ENCODE assay signal across 8 mouse cellular contexts in the genomic region with DNA sequence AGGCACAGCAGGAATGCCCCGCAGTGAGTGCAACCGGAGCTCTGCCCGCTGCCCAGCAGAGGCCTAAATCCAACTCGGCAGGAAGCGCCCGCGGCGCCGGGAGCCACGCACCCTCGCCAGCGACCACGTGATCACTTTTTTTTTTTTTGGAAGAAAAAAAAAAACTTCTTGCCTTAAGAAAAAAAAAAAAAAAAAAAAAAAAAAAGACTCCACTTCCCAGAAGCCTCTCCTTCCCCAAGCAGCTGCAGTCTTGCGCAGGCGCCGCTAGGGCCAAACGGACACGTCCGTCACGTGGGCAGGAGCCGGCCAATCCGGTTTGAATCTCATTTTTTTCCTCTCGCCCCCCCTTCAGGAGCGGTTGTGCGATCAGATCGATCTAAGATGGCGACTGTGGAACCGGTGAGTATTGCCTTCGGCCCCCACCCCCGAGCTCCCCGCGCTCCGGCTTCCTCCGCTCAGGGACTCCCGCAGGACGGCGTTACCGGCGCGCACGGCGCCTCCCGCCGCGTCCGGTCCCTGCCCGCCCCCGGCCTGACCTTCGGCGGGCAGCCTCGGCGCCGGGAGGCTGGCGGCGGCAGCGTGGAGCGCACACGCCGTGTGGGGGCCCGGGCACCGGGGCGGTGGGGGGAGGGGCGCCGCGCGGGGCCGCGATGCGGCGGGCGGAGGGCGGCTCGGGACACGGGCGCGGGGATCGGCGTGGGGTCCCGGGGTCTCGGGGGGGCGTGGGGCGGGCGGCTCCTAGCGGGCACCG. TPM values are rescaled to one million over a fixed set of nuclear protein-coding genes. Genes with fewer than 3 reads are reported as not detected.
DNase-seq lines count a peak whose midpoint lies in the region; ATAC-seq and TF ChIP-seq lines count a peak whose summit lies in the region.

No protein-coding gene starts in this region.

- TF ChIP-seq POLR2A in bone marrow, adult 2 months (IDR thresholded peaks at IDR 0.05; ENCODE audit: borderline replicate concordance, control insufficient read depth, low read depth, low read length) = peak; percentile 88
- peak; percentile 94; the same call in 1 of the 2 replicates for TF ChIP-seq POLR2A in limb, embryonic 14.5 days (IDR thresholded peaks at IDR 0.05; ENCODE audit: borderline replicate concordance, extremely low read depth, insufficient read depth, insufficient read length)

- no peaks in the 10 kb centered on the region for H3K27me3 ChIP-seq in embryonic facial prominence, embryonic 15.5 days
- no peaks in the 10 kb centered on the region for H3K27me3 ChIP-seq in limb, embryonic 14.5 days (ENCODE audit: control insufficient read depth, insufficient read depth, low read length)
- no peaks in the 10 kb centered on the region for H3K27me3 ChIP-seq in midbrain, postnatal 0 days (ENCODE audit: insufficient read depth, low read length)

- no peaks in the 10 kb centered on the region for H3K36me3 ChIP-seq in embryonic facial prominence, embryonic 15.5 days
- no peaks in the 10 kb centered on the region for H3K36me3 ChIP-seq in limb, embryonic 14.5 days (ENCODE audit: control insufficient read depth, insufficient read depth, low read length)
- no peaks in the 10 kb centered on the region for H3K36me3 ChIP-seq in midbrain, postnatal 0 days (ENCODE audit: insufficient read depth, low read length)

- TF ChIP-seq CTCF in bone marrow, adult 2 months (IDR thresholded peaks at IDR 0.05; ENCODE audit: control insufficient read depth, insufficient read depth, low read length) = no peak
- TF ChIP-seq CTCF in midbrain, postnatal 0 days (IDR thresholded peaks at IDR 0.05) = peak; percentile 55

- no peaks in the 10 kb centered on the region; the same call in 1 of the 2 replicates for H3K4me1 ChIP-seq in bone marrow, adult 2 months (ENCODE audit: control insufficient read depth, insufficient read depth, low read length)
- H3K4me1 ChIP-seq in embryonic facial prominence, embryonic 15.5 days = peaks cover 37% of the 10 kb centered on the region
- peaks cover 25% of the 10 kb centered on the region for H3K4me1 ChIP-seq in limb, embryonic 14.5 days (ENCODE audit: control insufficient read depth, insufficient read depth, low read length)
- H3K4me1 ChIP-seq in midbrain, postnatal 0 days (ENCODE audit: insufficient read depth, low read length) = no peaks in the 10 kb centered on the region

- peak overlapping the region; percentile 94 for H3K9ac ChIP-seq in embryonic facial prominence, embryonic 15.5 days
- H3K9ac ChIP-seq in limb, embryonic 14.5 days (ENCODE audit: low read depth, low read length, severe bottlenecking) = peak overlapping the region; percentile 96
- peak overlapping the region; percentile 97 for H3K9ac ChIP-seq in midbrain, postnatal 0 days (replicated peaks; ENCODE audit: low read length, poor library complexity, severe bottlenecking)

- under 1% methylated on average over 83 of the region's 85 CpGs for WGBS in bone marrow, adult 2 months
- under 1% methylated on average over 76 of the region's 85 CpGs for WGBS in embryonic facial prominence, embryonic 15.5 days
- 1% methylated on average over 50 of the region's 85 CpGs for WGBS in limb, embryonic 14.5 days
- WGBS in midbrain, postnatal 0 days = under 1% methylated on average over 63 of the region's 85 CpGs

- peak overlapping the region; percentile 95 for H3K27ac ChIP-seq in bone marrow, adult 2 months (ENCODE audit: control insufficient read depth, insufficient read depth, low read depth, low read length, poor library complexity)
- peak overlapping the region; percentile 96 for H3K27ac ChIP-seq in embryonic facial prominence, embryonic 15.5 days (replicated peaks)
- H3K27ac ChIP-seq in limb, embryonic 14.5 days (replicated peaks; ENCODE audit: low read depth, low read length) = peak overlapping the region; percentile 93
- H3K27ac ChIP-seq in midbrain, postnatal 0 days (ENCODE audit: low read depth, low read length) = peak overlapping the region; percentile 96

- H3K4me2 ChIP-seq in embryonic facial prominence, embryonic 15.5 days (replicated peaks) = peak overlapping the region; percentile 80
- H3K4me2 ChIP-seq in limb, embryonic 14.5 days (replicated peaks; ENCODE audit: low read depth, low read length, severe bottlenecking) = peak overlapping the region; percentile 92
- H3K4me2 ChIP-seq in midbrain, postnatal 0 days (ENCODE audit: low read depth, low read length, poor library complexity, severe bottlenecking) = peak overlapping the region; percentile 95

- peak; percentile 99 for DNase-seq in 416B (ENCODE audit: low read depth)
- peak; percentile 98 for DNase-seq in heart, adult 8-10 months (ENCODE audit: low spot score)
- peak; percentile 99 for DNase-seq in kidney, adult 9 months
- DNase-seq in limb, embryonic 14.5 days (ENCODE audit: low spot score) = peak; percentile 98
- peak; percentile 99 for DNase-seq in midbrain, postnatal 0 days (ENCODE audit: low spot score)
- peak; percentile 90 to 91 for DNase-seq in spleen, postnatal 14 days (ENCODE audit: low spot score in 2 of 2)

- peak overlapping the region; percentile 97 for H3K4me3 ChIP-seq in bone marrow, adult 2 months (replicated peaks; ENCODE audit: control insufficient read depth, low read depth, low read length)
- peak overlapping the region; percentile 89 for H3K4me3 ChIP-seq in embryonic facial prominence, embryonic 15.5 days (replicated peaks)
- H3K4me3 ChIP-seq in limb, embryonic 14.5 days (replicated peaks; ENCODE audit: low read length) = peak overlapping the region; percentile 96
- peak overlapping the region; percentile 73 for H3K4me3 ChIP-seq in midbrain, postnatal 0 days (ENCODE audit: low read depth, low read length)

- no peaks in the 10 kb centered on the region for H3K9me3 ChIP-seq in embryonic facial prominence, embryonic 15.5 days (replicated peaks)
- H3K9me3 ChIP-seq in limb, embryonic 14.5 days (ENCODE audit: control insufficient read depth, low read length) = no peaks in the 10 kb centered on the region
- H3K9me3 ChIP-seq in midbrain, postnatal 0 days (ENCODE audit: low read length) = no peaks in the 10 kb centered on the region

- peak; percentile 96 for ATAC-seq in embryonic facial prominence, embryonic 15.5 days (ENCODE audit: insufficient number of reproducible peaks, low FRiP score, low TSS enrichment, low read depth)
- peak; percentile 96 for ATAC-seq in limb, embryonic 14.5 days (ENCODE audit: low FRiP score, low read depth)
- ATAC-seq in midbrain, postnatal 0 days (ENCODE audit: low FRiP score) = peak; percentile 94

RNA-seq across cellular contexts. Expression of gene Eif4e, which starts 1.1 kb away (rescaled TPM):
- polyA plus RNA-seq in bone marrow, adult 2 months (2011; ENCODE audit: insufficient read depth, insufficient read length, low replicate concordance, missing spikeins) = 77.3 and 78.5 TPM in 2 replicates
- 299 and 311 TPM in 2 replicates for polyA plus RNA-seq in embryonic facial prominence, embryonic 15.5 days (2015; fragmentation: Nextera tagmentation; extraction: Ambion mirVana)
- 100 to 1,000 TPM; 177 to 243 (median 205) TPM for total RNA-seq in heart, adult 8-10 months (2022)
- polyA plus RNA-seq in limb, embryonic 14.5 days (2012; rRNA removed) = 160 and 205 TPM in 2 replicates
- polyA plus RNA-seq in limb, embryonic 14.5 days (2014; fragmentation: Nextera tagmentation; extraction: Ambion mirVana) = 327 and 331 TPM in 2 replicates
- total RNA-seq in midbrain, postnatal 0 days (2014; rRNA removed) = 91.4 and 104 TPM in 2 replicates
- 293 and 309 TPM in 2 replicates for polyA plus RNA-seq in midbrain, postnatal 0 days (2015; fragmentation: Nextera tagmentation; extraction: Ambion mirVana)

RNA-seq across cellular contexts. Expression of gene Metap1, which starts 37.8 kb away (rescaled TPM):
- polyA plus RNA-seq in bone marrow, adult 2 months (2011; ENCODE audit: insufficient read depth, insufficient read length, low replicate concordance, missing spikeins) = 14.4 and 18.9 TPM in 2 replicates
- polyA plus RNA-seq in embryonic facial prominence, embryonic 15.5 days (2015; fragmentation: Nextera tagmentation; extraction: Ambion mirVana) = 38.0 and 40.3 TPM in 2 replicates
- 10 to 100 TPM; 38.3 to 41.3 (median 40.2) TPM for total RNA-seq in heart, adult 8-10 months (2022)
- polyA plus RNA-seq in limb, embryonic 14.5 days (2012; rRNA removed) = 49.0 and 51.5 TPM in 2 replicates
- polyA plus RNA-seq in limb, embryonic 14.5 days (2014; fragmentation: Nextera tagmentation; extraction: Ambion mirVana) = 45.3 and 45.5 TPM in 2 replicates
- total RNA-seq in midbrain, postnatal 0 days (2014; rRNA removed) = 50.7 and 60.4 TPM in 2 replicates
- polyA plus RNA-seq in midbrain, postnatal 0 days (2015; fragmentation: Nextera tagmentation; extraction: Ambion mirVana) = 49.8 and 51.0 TPM in 2 replicates

Comparison
In these comparisons a context has a peak if more than half of its experiments do, and no peak if none do; other contexts are left out.
1. Peak in every context shown above with its lines: DNase-seq, ATAC-seq, H3K4me3 ChIP-seq and H3K27ac ChIP-seq.